Mouse (Mus musculus) midbrain, embryonic 12.5 days (tissue): ENCODE results near the gene Gm49369. TPM values are rescaled to one million over a fixed set of nuclear protein-coding genes. Genes with fewer than 3 reads are reported as not detected.
A peak's percentile ranks its signal among the peaks of the same experiment; 100 is the strongest.

Experiments used
- ATAC-seq: fragments of 200-750 bp; cut with Nextera tagmentation; 2 replicates; pipeline ENCODE4 v1.8.0; 2017; ENCODE audit warnings: low read depth, moderate TSS enrichment, moderate library complexity; ENCODE audit not compliant: low FRiP score
- H3K27ac ChIP-seq: fragments of 300-500 bp; sonication (generic); replicated peaks from 2 replicates; pipeline ENCODE4 v1.5.1; 2016; ENCODE audit warnings: mild to moderate bottlenecking
- H3K27me3 ChIP-seq: fragments of 300-500 bp; sonication (generic); 2 replicates; pipeline ENCODE4 v1.6.1; 2016; ENCODE audit warnings: mild to moderate bottlenecking
- H3K36me3 ChIP-seq: fragments of 300-500 bp; sonication (generic); 2 replicates; pipeline ENCODE4 v1.6.1; 2016
- H3K4me1 ChIP-seq: fragments of 300-500 bp; sonication (generic); 2 replicates; pipeline ENCODE4 v1.6.1; 2016
- H3K4me2 ChIP-seq: fragments of 300-500 bp; sonication (generic); replicated peaks from 2 replicates; pipeline ENCODE4 v1.6.1; 2016; ENCODE audit warnings: mild to moderate bottlenecking, moderate library complexity
- H3K4me3 ChIP-seq: fragments of 300-500 bp; sonication (generic); 2 replicates; pipeline ENCODE4 v1.5.1; 2016; ENCODE audit warnings: mild to moderate bottlenecking
- H3K9ac ChIP-seq: fragments of 300-500 bp; sonication (generic); replicated peaks from 2 replicates; pipeline ENCODE4 v1.6.1; 2016; ENCODE audit warnings: mild to moderate bottlenecking, moderate library complexity
- H3K9me3 ChIP-seq: fragments of 300-500 bp; sonication (generic); 2 replicates; pipeline ENCODE4 v1.6.1; 2016; ENCODE audit warnings: mild to moderate bottlenecking
- WGBS: fragments of 180-500 bp; shearing (Covaris S2); methylation state at CpG from one replicate; pipeline ENCODE4 v1.1.7; 2016; 5-methylcytosine and 5-hydroxymethylcytosine counted together
- polyA plus RNA-seq: library from polyadenylated mRNA; unstranded; fragments of >200 nt; fragmentation: Nextera tagmentation; extraction: Ambion mirVana; gene quantifications from 2 replicates; pipeline ENCODE4 v1.2.1, GENCODE M21; 2016

The Gm49369 gene
- polyA plus RNA-seq, 1 experiment from 2014 or later = not detected

- Histone ChIP-seq H3K9me3 (no peaks in the 10 kb centered on the region), H3K36me3 (no peaks in the 10 kb centered on the region), H3K4me2 (no peak overlapping the region), H3K27ac (no peak overlapping the region), H3K27me3 (peaks cover 7% of the 10 kb centered on the region), H3K4me3 (no peak overlapping the region), H3K4me1 (peaks cover 6% of the 10 kb centered on the region), H3K9ac (no peak overlapping the region)
- ATAC-seq = no peak
- WGBS = 66% methylated on average over 4 of the region's 4 CpGs
These were observed 9.1 kb upstream of the Gm49369 start for GRCm38 (mm10) chr7:142391609-142392008.

- peaks cover 11% of the 10 kb centered on the region for H3K4me1 ChIP-seq
- no peaks in the 10 kb centered on the region for H3K9me3 ChIP-seq
- H3K27me3 ChIP-seq = peaks cover 7% of the 10 kb centered on the region
- 88% methylated on average over 3 of the region's 3 CpGs for WGBS
- H3K36me3 ChIP-seq = no peaks in the 10 kb centered on the region
- ATAC-seq = no peak
- no peak overlapping the region for H3K27ac ChIP-seq
- no peak overlapping the region for H3K4me2 ChIP-seq
- H3K9ac ChIP-seq = no peak overlapping the region
- no peak overlapping the region for H3K4me3 ChIP-seq
These were observed 8.6 kb upstream of the Gm49369 start for GRCm38 (mm10) chr7:142391108-142391507.

- H3K9ac ChIP-seq = no peak overlapping the region
- no peaks in the 10 kb centered on the region for H3K9me3 ChIP-seq
- H3K4me1 ChIP-seq = peaks cover 13% of the 10 kb centered on the region
- peaks cover 7% of the 10 kb centered on the region for H3K27me3 ChIP-seq
- WGBS = 92% methylated on average over 3 of the region's 3 CpGs
- H3K4me3 ChIP-seq = no peak overlapping the region
- no peak for ATAC-seq
- H3K36me3 ChIP-seq = peaks cover 8% of the 10 kb centered on the region
- H3K4me2 ChIP-seq = no peak overlapping the region
- H3K27ac ChIP-seq = no peak overlapping the region
These were observed 7.6 kb upstream of the Gm49369 start for GRCm38 (mm10) chr7:142389961-142390650.

GRCm38 (mm10) chr7:142388740-142389139, 6.3 kb upstream of the Gm49369 start:
- WGBS = 91% methylated on average over 2 of the region's 2 CpGs
- peaks cover 21% of the 10 kb centered on the region for H3K36me3 ChIP-seq
- H3K9me3 ChIP-seq = no peaks in the 10 kb centered on the region
- H3K27ac ChIP-seq = no peak overlapping the region
- no peak overlapping the region for H3K9ac ChIP-seq
- no peak for ATAC-seq
- H3K4me2 ChIP-seq = no peak overlapping the region
- H3K27me3 ChIP-seq = peaks cover 7% of the 10 kb centered on the region
- peaks cover 13% of the 10 kb centered on the region for H3K4me1 ChIP-seq
- no peak overlapping the region for H3K4me3 ChIP-seq

- H3K36me3 ChIP-seq = peaks cover 27% of the 10 kb centered on the region
- WGBS = 96% methylated on average over 1 of the region's 1 CpGs
- peak overlapping the region; percentile 71 for H3K4me2 ChIP-seq
- peaks cover 13% of the 10 kb centered on the region for H3K4me1 ChIP-seq
- H3K4me3 ChIP-seq = peak overlapping the region; percentile 80
- H3K9me3 ChIP-seq = no peaks in the 10 kb centered on the region
- ATAC-seq = peak; percentile 43; the same call in 1 of the 2 replicates
- peak overlapping the region; percentile 30; the same call in 1 of the 2 replicates for H3K27ac ChIP-seq
- 0 out of 2 replicates have a peak overlapping the region, but pooled peaks have one; percentile 6 for H3K9ac ChIP-seq
- peaks cover 7% of the 10 kb centered on the region for H3K27me3 ChIP-seq
These were observed 5.7 kb upstream of the Gm49369 start for GRCm38 (mm10) chr7:142388198-142388597.

- H3K36me3 ChIP-seq = peaks cover 33% of the 10 kb centered on the region
- H3K4me1 ChIP-seq = peaks cover 13% of the 10 kb centered on the region
- H3K9ac ChIP-seq = peak within 1 kb of the TSS; percentile 85
- H3K27me3 ChIP-seq = peaks cover 7% of the 10 kb centered on the region
- H3K9me3 ChIP-seq = no peaks in the 10 kb centered on the region
- peak within 1 kb of the TSS; percentile 63 for H3K27ac ChIP-seq
- WGBS = under 1% methylated on average over 55 of the region's 55 CpGs
- peak; percentile 96 for ATAC-seq
- peak within 1 kb of the TSS; percentile 71 for H3K4me2 ChIP-seq
- H3K4me3 ChIP-seq = peak within 1 kb of the TSS; percentile 80
These were observed 5.1 kb upstream of the Gm49369 start, which contains the start of gene Ctsd for GRCm38 (mm10) chr7:142387419-142388148. Ctsd (minus strand) TSS chr7:142388038.

- ATAC-seq = 0 out of 2 replicates have a peak, but pooled peaks have one; percentile 13
- Histone ChIP-seq H3K9me3 (no peaks in the 10 kb centered on the region), H3K4me1 (peaks cover 13% of the 10 kb centered on the region), H3K4me2 (peak overlapping the region; percentile 71), H3K36me3 (peaks cover 42% of the 10 kb centered on the region), H3K4me3 (peak overlapping the region; percentile 80), H3K9ac (peak overlapping the region; percentile 85), H3K27ac (no peak overlapping the region), H3K27me3 (peaks cover 7% of the 10 kb centered on the region)
- WGBS = 67% methylated on average over 6 of the region's 6 CpGs
These were observed 4.2 kb upstream of the Gm49369 start for GRCm38 (mm10) chr7:142386621-142387201.

GRCm38 (mm10) chr7:142385742-142386403, 3.4 kb upstream of the Gm49369 start:
- no peaks in the 10 kb centered on the region for H3K9me3 ChIP-seq
- H3K9ac ChIP-seq = no peak overlapping the region
- WGBS = 95% methylated on average over 3 of the region's 3 CpGs
- peaks cover 50% of the 10 kb centered on the region for H3K36me3 ChIP-seq
- H3K4me2 ChIP-seq = peak overlapping the region; percentile 71
- H3K27ac ChIP-seq = no peak overlapping the region
- H3K27me3 ChIP-seq = peaks cover 7% of the 10 kb centered on the region
- H3K4me3 ChIP-seq = peak overlapping the region; percentile 80; the same call in 1 of the 2 replicates
- H3K4me1 ChIP-seq = peaks cover 13% of the 10 kb centered on the region
- ATAC-seq = no peak

- H3K9me3 ChIP-seq = no peaks in the 10 kb centered on the region
- H3K9ac ChIP-seq = no peak overlapping the region
- ATAC-seq = no peak
- peaks cover 13% of the 10 kb centered on the region for H3K4me1 ChIP-seq
- H3K27me3 ChIP-seq = no peaks in the 10 kb centered on the region
- no peak overlapping the region for H3K27ac ChIP-seq
- H3K36me3 ChIP-seq = peaks cover 66% of the 10 kb centered on the region
- no peak overlapping the region for H3K4me3 ChIP-seq
- no peak overlapping the region for H3K4me2 ChIP-seq
- 86% methylated on average over 10 of the region's 10 CpGs for WGBS
These were observed 1.8 kb upstream of the Gm49369 start for GRCm38 (mm10) chr7:142384306-142384705.

GRCm38 (mm10) chr7:142381175-142381574, 1.3 kb downstream of the Gm49369 start:
- H3K9ac ChIP-seq = no peak overlapping the region
- H3K27me3 ChIP-seq = no peaks in the 10 kb centered on the region
- no peak overlapping the region for H3K27ac ChIP-seq
- no peak overlapping the region for H3K4me3 ChIP-seq
- ATAC-seq = no peak
- no peaks in the 10 kb centered on the region for H3K9me3 ChIP-seq
- no peak overlapping the region for H3K4me2 ChIP-seq
- 97% methylated on average over 4 of the region's 4 CpGs for WGBS
- H3K4me1 ChIP-seq = peaks cover 3% of the 10 kb centered on the region
- H3K36me3 ChIP-seq = peaks cover 97% of the 10 kb centered on the region

- WGBS = 92% methylated on average over 6 of the region's 6 CpGs
- Histone ChIP-seq H3K4me3 (no peak overlapping the region), H3K27ac (no peak overlapping the region), H3K4me2 (no peak overlapping the region), H3K9ac (no peak overlapping the region), H3K36me3 (peaks cover 93% of the 10 kb centered on the region), H3K9me3 (no peaks in the 10 kb centered on the region), H3K4me1 (no peaks in the 10 kb centered on the region), H3K27me3 (peaks cover 7% of the 10 kb centered on the region; the same call in 1 of the 2 replicates)
- no peak for ATAC-seq
These were observed 3.3 kb downstream of the Gm49369 start for GRCm38 (mm10) chr7:142379186-142379585.
